Mouse (Mus musculus): Measurements from ENCODE around the gene Ampd2. TPM values are rescaled to one million over a fixed set of nuclear protein-coding genes. Genes with fewer than 3 reads are reported as not detected.

The Ampd2 gene
- polyA plus RNA-seq, 2 experiments, result 34.3 to 49.6 TPM

DNA sequence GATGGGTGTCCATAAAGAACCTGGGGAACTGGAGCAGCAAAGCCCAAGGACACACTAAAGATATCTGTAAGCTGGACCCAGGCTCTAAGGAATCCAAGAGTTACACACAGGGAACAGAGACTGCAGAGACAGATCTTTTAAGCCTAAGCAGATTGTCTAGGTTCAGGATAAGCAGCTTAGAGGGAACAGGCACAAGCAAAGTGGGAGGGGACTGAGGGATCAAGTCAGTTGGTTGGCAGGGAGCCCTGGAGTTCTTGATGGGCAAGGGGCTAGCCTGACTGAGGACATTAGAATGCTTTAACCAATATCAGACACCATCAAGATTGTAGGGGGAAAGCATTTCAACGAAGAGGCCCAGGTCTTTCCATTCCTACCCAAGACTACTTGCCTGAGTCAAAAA is 7.7 kb upstream of the Ampd2 start:
- H3K9me3 ChIP-seq (ENCODE audit: control insufficient read depth, low read length), result no peaks in the 10 kb centered on the region
- no peak for TF ChIP-seq EP300 (IDR thresholded peaks at IDR 0.05; ENCODE audit: low read depth)
- TF ChIP-seq CTCF (IDR thresholded peaks at IDR 0.05; ENCODE audit: low read depth), result no peak
- 74% methylated on average over 1 of the region's 1 CpGs for WGBS (ENCODE audit: insufficient replicate concordance)
- H3K4me3 ChIP-seq (ENCODE audit: insufficient read depth in 1 of 2, low read depth in 2 of 2, low read length in 2 of 2), result no peak overlapping the region
- ATAC-seq (ENCODE audit: insufficient read depth) (no peak), DNase-seq (ENCODE audit: low read depth in 3 of 3, low spot score in 3 of 3) (no peak)
- no peak overlapping the region; the same call in 1 of the 2 replicates for H3K9ac ChIP-seq (replicated peaks)
- H3K4me1 ChIP-seq (replicated peaks; ENCODE audit: control insufficient read depth in 2 of 2, insufficient read depth in 2 of 2, low read length in 1 of 2), result peaks cover 53 to 62% of the 10 kb centered on the region in 2 experiments
- no peak overlapping the region for H3K27ac ChIP-seq
- H3K36me3 ChIP-seq (replicated peaks; ENCODE audit: control insufficient read depth, insufficient read depth, low read depth), result no peaks in the 10 kb centered on the region
- no peak overlapping the region for H3K4me2 ChIP-seq (ENCODE audit: low read depth)
- H3K27me3 ChIP-seq (ENCODE audit: control insufficient read depth, insufficient read depth, low read length), result no peaks in the 10 kb centered on the region

DNA sequence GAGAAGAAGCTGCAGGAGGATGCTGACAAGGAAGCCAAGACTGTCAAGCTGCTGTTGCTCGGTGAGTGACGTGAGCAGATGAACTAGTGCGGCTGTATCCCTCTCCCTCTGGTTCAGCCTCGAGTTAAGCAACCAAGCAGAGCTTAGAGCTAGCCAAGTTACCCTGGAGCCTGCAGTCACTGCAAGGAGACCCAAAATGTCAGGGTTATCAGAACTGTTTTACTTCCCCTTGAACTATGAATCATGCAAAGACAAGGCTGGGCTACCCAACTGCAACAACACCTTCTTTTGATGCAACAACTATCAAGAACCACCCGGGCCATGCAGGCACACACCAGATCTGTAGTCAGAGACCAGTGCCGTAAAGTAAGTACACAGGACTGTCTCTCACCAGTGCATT is 6.9 kb upstream of the Ampd2 start:
- Histone ChIP-seq H3K4me1 (replicated peaks; ENCODE audit: control insufficient read depth in 2 of 2, insufficient read depth in 2 of 2, low read length in 1 of 2) (peaks cover 45 to 53% of the 10 kb centered on the region in 2 experiments), H3K4me3 (ENCODE audit: insufficient read depth in 1 of 2, low read depth in 2 of 2, low read length in 2 of 2) (no peak overlapping the region), H3K9me3 (ENCODE audit: control insufficient read depth, low read length) (no peaks in the 10 kb centered on the region), H3K36me3 (replicated peaks; ENCODE audit: control insufficient read depth, insufficient read depth, low read depth) (no peaks in the 10 kb centered on the region), H3K27ac (no peak overlapping the region), H3K27me3 (ENCODE audit: control insufficient read depth, insufficient read depth, low read length) (no peaks in the 10 kb centered on the region), H3K9ac (replicated peaks) (no peak overlapping the region), H3K4me2 (ENCODE audit: low read depth) (no peak overlapping the region)
- ATAC-seq (ENCODE audit: insufficient read depth) (no peak), DNase-seq (ENCODE audit: low read depth in 3 of 3, low spot score in 3 of 3) (no peak)
- 62% methylated on average over 6 of the region's 6 CpGs for WGBS (ENCODE audit: insufficient replicate concordance)
- TF ChIP-seq EP300 (IDR thresholded peaks at IDR 0.05; ENCODE audit: low read depth) (no peak), CTCF (IDR thresholded peaks at IDR 0.05; ENCODE audit: low read depth) (no peak)

DNA sequence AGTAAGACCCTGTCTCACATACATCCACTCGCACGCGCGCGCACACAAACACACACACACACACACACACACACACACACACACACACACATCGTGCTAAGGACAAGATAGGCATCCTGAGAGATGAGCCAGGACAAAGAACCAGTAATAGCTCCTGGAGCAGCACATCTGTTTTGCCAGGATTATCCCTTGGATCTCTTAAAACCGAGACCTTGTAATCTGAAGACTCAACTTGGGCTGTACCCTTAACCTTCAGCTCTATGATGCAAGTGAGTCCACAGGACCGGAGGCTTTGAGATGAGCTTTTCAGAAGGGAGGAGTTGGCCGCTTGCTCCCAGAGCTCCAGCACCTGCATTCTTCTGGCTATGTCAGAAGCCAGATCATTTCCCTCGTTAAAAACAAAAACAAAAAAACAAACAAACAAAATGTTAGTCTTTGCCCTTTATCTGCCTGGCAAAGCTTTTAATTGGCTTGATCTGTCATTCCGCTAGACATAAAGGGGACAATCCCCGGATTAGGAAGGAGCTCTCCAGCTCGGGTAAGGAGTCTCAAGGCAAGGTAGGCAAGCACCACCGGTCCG is 6.2 kb upstream of the Ampd2 start, which contains the start of gene Gnat2:
Gene Gnat2 (plus strand): TSS at position 254 of the 580 bp plus-strand sequence.
- ATAC-seq (ENCODE audit: insufficient read depth), result no peak
- H3K27ac ChIP-seq, result no peak within 1 kb of the TSS

DNA sequence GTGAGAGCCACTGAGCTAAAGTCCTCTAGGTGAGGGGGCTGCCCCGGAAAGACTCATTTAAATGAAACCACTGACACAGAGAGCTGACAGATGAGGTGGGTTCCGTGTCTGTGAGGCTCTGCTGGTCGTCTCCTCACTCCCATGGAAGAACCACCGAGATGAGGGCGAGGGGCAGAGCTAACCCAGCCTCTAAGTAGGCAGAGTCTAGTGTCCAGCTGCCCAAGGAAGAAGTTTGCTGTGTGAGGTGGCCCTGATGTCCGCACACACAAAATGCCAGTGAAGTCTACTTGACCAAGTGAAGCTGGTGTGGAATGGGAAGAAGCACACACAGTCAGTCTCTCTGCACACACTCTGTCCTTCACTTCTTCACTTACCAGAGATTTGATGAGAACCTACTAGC is 5.6 kb upstream of the Ampd2 start:
- Histone ChIP-seq H3K9ac (replicated peaks) (no peak overlapping the region), H3K36me3 (replicated peaks; ENCODE audit: control insufficient read depth, insufficient read depth, low read depth) (no peaks in the 10 kb centered on the region), H3K4me3 (ENCODE audit: insufficient read depth in 1 of 2, low read depth in 2 of 2, low read length in 2 of 2) (no peak overlapping the region), H3K9me3 (ENCODE audit: control insufficient read depth, low read length) (no peaks in the 10 kb centered on the region), H3K4me2 (ENCODE audit: low read depth) (no peak overlapping the region), H3K4me1 (replicated peaks; ENCODE audit: control insufficient read depth in 2 of 2, insufficient read depth in 2 of 2, low read length in 1 of 2) (peaks cover 39 to 45% of the 10 kb centered on the region in 2 experiments), H3K27ac (no peak overlapping the region), H3K27me3 (ENCODE audit: control insufficient read depth, insufficient read depth, low read length) (no peaks in the 10 kb centered on the region)
- ATAC-seq (ENCODE audit: insufficient read depth) (no peak), DNase-seq (ENCODE audit: low read depth in 3 of 3, low spot score in 3 of 3) (no peak)
- TF ChIP-seq CTCF (IDR thresholded peaks at IDR 0.05; ENCODE audit: low read depth) (no peak), EP300 (IDR thresholded peaks at IDR 0.05; ENCODE audit: low read depth) (no peak)
- 60% methylated on average over 6 of the region's 6 CpGs for WGBS (ENCODE audit: insufficient replicate concordance)

More for the DNA sequence above, 6.2 kb upstream of the Ampd2 start, which contains the start of gene Gnat2:
- TF ChIP-seq CTCF (IDR thresholded peaks at IDR 0.05; ENCODE audit: low read depth) (no peak), EP300 (IDR thresholded peaks at IDR 0.05; ENCODE audit: low read depth) (no peak)
- Histone ChIP-seq H3K4me1 (replicated peaks; ENCODE audit: control insufficient read depth in 2 of 2, insufficient read depth in 2 of 2, low read length in 1 of 2) (peaks cover 39 to 47% of the 10 kb centered on the region in 2 experiments), H3K4me2 (ENCODE audit: low read depth) (no peak within 1 kb of the TSS), H3K4me3 (ENCODE audit: insufficient read depth in 1 of 2, low read depth in 2 of 2, low read length in 2 of 2) (no peak within 1 kb of the TSS), H3K36me3 (replicated peaks; ENCODE audit: control insufficient read depth, insufficient read depth, low read depth) (no peaks in the 10 kb centered on the region), H3K27me3 (ENCODE audit: control insufficient read depth, insufficient read depth, low read length) (no peaks in the 10 kb centered on the region), H3K9ac (replicated peaks) (no peak within 1 kb of the TSS), H3K9me3 (ENCODE audit: control insufficient read depth, low read length) (no peaks in the 10 kb centered on the region)
- DNase-seq (ENCODE audit: low read depth in 3 of 3, low spot score in 3 of 3), result no peak
- WGBS (ENCODE audit: insufficient replicate concordance), result 81% methylated on average over 15 of the region's 15 CpGs

DNA sequence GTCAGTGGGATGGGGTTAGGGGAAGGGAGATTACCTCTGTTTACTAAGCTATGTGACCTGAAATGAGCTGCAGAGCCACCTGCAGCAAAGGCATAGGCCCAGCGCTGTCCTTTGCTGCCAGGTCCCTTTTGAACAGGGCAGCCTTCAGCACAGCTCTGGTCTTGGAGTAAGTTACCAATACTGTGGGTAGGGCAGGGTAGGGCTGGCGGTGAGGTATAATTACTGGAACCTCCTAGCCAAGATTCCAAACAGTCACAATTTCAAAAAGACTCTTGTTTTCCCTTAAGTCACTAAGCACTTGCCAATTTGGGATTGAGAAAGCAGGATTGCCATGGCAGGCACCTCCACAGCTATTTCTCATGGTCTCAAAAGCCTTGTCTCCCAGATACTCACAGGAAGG is 4.1 kb upstream of the Ampd2 start:
- peaks cover 35 to 37% of the 10 kb centered on the region in 2 experiments for H3K4me1 ChIP-seq (replicated peaks; ENCODE audit: control insufficient read depth in 2 of 2, insufficient read depth in 2 of 2, low read length in 1 of 2)

More for the DNA sequence above, 4.1 kb upstream of the Ampd2 start:
- Histone ChIP-seq H3K9me3 (ENCODE audit: control insufficient read depth, low read length) (no peaks in the 10 kb centered on the region), H3K27me3 (ENCODE audit: control insufficient read depth, insufficient read depth, low read length) (no peaks in the 10 kb centered on the region), H3K4me2 (ENCODE audit: low read depth) (no peak overlapping the region), H3K9ac (replicated peaks) (no peak overlapping the region), H3K27ac (no peak overlapping the region), H3K4me3 (ENCODE audit: insufficient read depth in 1 of 2, low read depth in 2 of 2, low read length in 2 of 2) (no peak overlapping the region), H3K36me3 (replicated peaks; ENCODE audit: control insufficient read depth, insufficient read depth, low read depth) (no peaks in the 10 kb centered on the region)
- DNase-seq (ENCODE audit: low read depth in 3 of 3, low spot score in 3 of 3), result no peak
- TF ChIP-seq CTCF (IDR thresholded peaks at IDR 0.05; ENCODE audit: low read depth), result no peak
- TF ChIP-seq EP300 (IDR thresholded peaks at IDR 0.05; ENCODE audit: low read depth), result no peak
- ATAC-seq (ENCODE audit: insufficient read depth), result no peak
- WGBS (ENCODE audit: insufficient replicate concordance), result 91% methylated on average over 2 of the region's 2 CpGs

Measured in liver, embryonic 14.5 days (tissue).